Mouse (Mus musculus): ENCODE results near the gene Nt5dc3. TPM values are rescaled to one million over a fixed set of nuclear protein-coding genes. Genes with fewer than 3 reads are reported as not detected.

Nt5dc3 gene
- polyA plus RNA-seq, 1 experiment, result 15.5 TPM

DNA sequence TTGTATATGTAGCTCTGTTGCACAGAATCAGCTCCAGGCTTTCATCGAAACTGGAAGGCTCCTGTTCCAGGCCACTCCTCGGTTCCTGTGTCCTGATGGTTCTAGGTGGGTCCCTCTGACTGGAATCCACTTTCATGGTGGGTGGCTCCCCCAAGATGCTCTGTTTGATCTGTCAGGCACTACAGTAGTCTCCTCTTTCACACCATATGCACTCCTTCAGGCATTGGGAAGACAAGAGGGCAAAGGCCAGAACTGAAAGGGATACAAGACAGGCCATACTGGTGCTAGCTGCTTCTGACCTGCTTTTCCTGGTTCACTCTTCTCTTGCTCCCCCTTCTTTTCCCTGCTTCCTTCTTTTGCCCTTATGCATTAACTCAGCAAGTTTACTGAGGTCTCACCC lies 35.9 kb upstream of the Nt5dc3 start:
- no peak for TF ChIP-seq REST (IDR thresholded peaks at IDR 0.05; ENCODE audit: insufficient read depth, insufficient read length)
- no peak for TF ChIP-seq MYOG (IDR thresholded peaks at IDR 0.05; ENCODE audit: control insufficient read depth in 1 of 3, insufficient read depth in 1 of 3, insufficient read length in 2 of 3, low read depth in 2 of 3)
- TF ChIP-seq SRF (IDR thresholded peaks at IDR 0.05; ENCODE audit: control insufficient read depth, insufficient read length, low read depth), result no peak
- no peak for TF ChIP-seq CEBPB (IDR thresholded peaks at IDR 0.05; ENCODE audit: insufficient read depth, poor library complexity, severe bottlenecking)
- TF ChIP-seq POLR2AphosphoS2 (IDR thresholded peaks at IDR 0.05; ENCODE audit: insufficient read length, low read depth), result no peak
- no peak for TF ChIP-seq TCF12 (IDR thresholded peaks at IDR 0.05; ENCODE audit: insufficient read depth, poor library complexity, severe bottlenecking)
- no peak for TF ChIP-seq POLR2A (IDR thresholded peaks at IDR 0.05; ENCODE audit: insufficient read length, low read depth)
- no peak for TF ChIP-seq TCF3 (IDR thresholded peaks at IDR 0.05; ENCODE audit: insufficient read length, low read depth)
- TF ChIP-seq E2F4 (IDR thresholded peaks at IDR 0.05; ENCODE audit: insufficient read depth), result no peak
- no peak for TF ChIP-seq MAX (IDR thresholded peaks at IDR 0.05; ENCODE audit: low read depth)
- no peak for TF ChIP-seq USF1 (IDR thresholded peaks at IDR 0.05; ENCODE audit: low read depth)
- TF ChIP-seq MYOD1 (IDR thresholded peaks at IDR 0.05; ENCODE audit: control insufficient read depth in 1 of 3, insufficient read length in 2 of 3, low read depth in 2 of 3), result no peak
- no peak overlapping the region for H3K4me3 ChIP-seq

DNA sequence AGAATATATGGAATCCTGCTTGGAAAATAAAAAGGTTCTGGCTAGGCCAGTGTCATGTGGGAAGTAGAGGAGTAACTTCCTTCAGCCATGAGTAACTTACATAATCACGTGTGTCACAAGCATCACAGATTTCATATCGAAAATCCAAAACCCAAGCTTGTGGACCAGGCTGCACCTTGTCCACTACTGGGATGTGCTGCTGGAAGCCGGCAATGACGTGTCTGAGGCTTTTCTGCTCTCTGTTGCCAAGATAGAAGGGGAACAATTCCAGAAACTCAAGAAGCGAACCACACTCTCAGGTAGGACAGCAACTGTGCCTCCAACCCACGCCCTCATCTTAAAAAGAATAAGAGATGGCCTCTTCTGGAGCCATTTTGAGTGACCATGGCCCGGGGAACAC lies 34.5 kb upstream of the Nt5dc3 start:
- no peak overlapping the region for H3ac ChIP-seq (ENCODE audit: control insufficient read depth, insufficient read length)
- H3K27me3 ChIP-seq (ENCODE audit: control insufficient read depth, insufficient read depth, insufficient read length), result no peaks in the 10 kb centered on the region
- H3K79me2 ChIP-seq (ENCODE audit: control insufficient read depth, insufficient read depth), result no peaks in the 10 kb centered on the region
- no peak overlapping the region for H3K4me3 ChIP-seq
- H3K4me2 ChIP-seq (ENCODE audit: low read depth), result no peak overlapping the region
- H3K36me3 ChIP-seq (ENCODE audit: control insufficient read depth, insufficient read depth), result no peaks in the 10 kb centered on the region
- TF ChIP-seq MAX (IDR thresholded peaks at IDR 0.05; ENCODE audit: low read depth) (no peak), USF1 (IDR thresholded peaks at IDR 0.05; ENCODE audit: low read depth) (no peak), MYOD1 (IDR thresholded peaks at IDR 0.05; ENCODE audit: control insufficient read depth in 1 of 3, insufficient read length in 2 of 3, low read depth in 2 of 3) (no peak), TCF12 (IDR thresholded peaks at IDR 0.05; ENCODE audit: insufficient read depth, poor library complexity, severe bottlenecking) (no peak), E2F4 (IDR thresholded peaks at IDR 0.05; ENCODE audit: insufficient read depth) (no peak), TCF3 (IDR thresholded peaks at IDR 0.05; ENCODE audit: insufficient read length, low read depth) (no peak), SRF (IDR thresholded peaks at IDR 0.05; ENCODE audit: control insufficient read depth, insufficient read length, low read depth) (no peak), MYOG (IDR thresholded peaks at IDR 0.05; ENCODE audit: control insufficient read depth in 1 of 3, insufficient read depth in 1 of 3, insufficient read length in 2 of 3, low read depth in 2 of 3) (no peak), CEBPB (IDR thresholded peaks at IDR 0.05; ENCODE audit: insufficient read depth, poor library complexity, severe bottlenecking) (no peak), REST (IDR thresholded peaks at IDR 0.05; ENCODE audit: insufficient read depth, insufficient read length) (no peak), POLR2A (IDR thresholded peaks at IDR 0.05; ENCODE audit: insufficient read length, low read depth) (no peak), POLR2AphosphoS2 (IDR thresholded peaks at IDR 0.05; ENCODE audit: insufficient read length, low read depth) (no peak)

More for the DNA sequence above, 35.9 kb upstream of the Nt5dc3 start:
- no peaks in the 10 kb centered on the region for H3K79me2 ChIP-seq (ENCODE audit: control insufficient read depth, insufficient read depth)
- no peaks in the 10 kb centered on the region for H3K27me3 ChIP-seq (ENCODE audit: control insufficient read depth, insufficient read depth, insufficient read length)
- H3K4me2 ChIP-seq (ENCODE audit: low read depth), result no peak overlapping the region
- H3K36me3 ChIP-seq (ENCODE audit: control insufficient read depth, insufficient read depth), result no peaks in the 10 kb centered on the region
- H3ac ChIP-seq (ENCODE audit: control insufficient read depth, insufficient read length), result no peak overlapping the region

DNA sequence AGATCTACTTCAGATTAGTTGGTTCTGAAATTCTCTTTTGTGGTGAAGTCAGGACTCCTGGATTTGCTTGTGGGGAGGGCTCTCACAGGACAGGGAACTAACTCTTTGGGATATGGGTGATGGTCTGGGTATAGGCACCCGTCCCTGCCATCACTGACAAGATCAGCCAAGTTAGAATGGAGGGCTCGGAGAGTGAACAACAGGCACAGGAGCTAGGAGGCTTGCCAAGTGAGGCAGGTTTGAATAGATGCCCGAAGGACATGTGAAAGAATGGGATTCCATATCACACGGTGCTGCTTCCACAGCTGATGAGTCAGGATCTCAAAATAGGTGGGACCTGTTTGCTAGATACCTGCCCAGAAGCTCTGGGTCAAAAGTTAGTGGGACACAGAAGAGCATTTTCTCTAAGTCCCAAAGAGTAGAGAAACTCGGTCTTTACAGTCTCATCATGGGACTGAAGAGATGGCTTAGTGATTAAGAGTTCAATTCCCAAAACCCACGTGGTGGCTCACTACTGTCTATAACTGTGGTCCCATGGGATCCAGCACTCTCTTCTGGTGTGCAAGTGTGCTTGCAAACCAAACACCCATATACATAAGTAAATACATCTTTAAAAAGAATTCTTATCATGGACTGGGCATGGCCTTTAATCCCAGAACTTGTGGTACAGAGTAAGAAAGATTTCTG lies 22.8 kb upstream of the Nt5dc3 start:
- no peak overlapping the region for H3K4me3 ChIP-seq
- H3K36me3 ChIP-seq (ENCODE audit: control insufficient read depth, insufficient read depth), result no peaks in the 10 kb centered on the region
- no peak overlapping the region for H3K4me2 ChIP-seq (ENCODE audit: low read depth)
- TF ChIP-seq CEBPB (IDR thresholded peaks at IDR 0.05; ENCODE audit: insufficient read depth, poor library complexity, severe bottlenecking), result no peak
- no peak for TF ChIP-seq E2F4 (IDR thresholded peaks at IDR 0.05; ENCODE audit: insufficient read depth)
- TF ChIP-seq TCF12 (IDR thresholded peaks at IDR 0.05; ENCODE audit: insufficient read depth, poor library complexity, severe bottlenecking), result no peak
- no peak for TF ChIP-seq TCF3 (IDR thresholded peaks at IDR 0.05; ENCODE audit: insufficient read length, low read depth)
- no peak for TF ChIP-seq MAX (IDR thresholded peaks at IDR 0.05; ENCODE audit: low read depth)
- no peak for TF ChIP-seq MYOD1 (IDR thresholded peaks at IDR 0.05; ENCODE audit: control insufficient read depth in 1 of 3, insufficient read length in 2 of 3, low read depth in 2 of 3)
- TF ChIP-seq USF1 (IDR thresholded peaks at IDR 0.05; ENCODE audit: low read depth), result no peak
- TF ChIP-seq POLR2AphosphoS2 (IDR thresholded peaks at IDR 0.05; ENCODE audit: insufficient read length, low read depth), result no peak
- no peak for TF ChIP-seq REST (IDR thresholded peaks at IDR 0.05; ENCODE audit: insufficient read depth, insufficient read length)
- TF ChIP-seq SRF (IDR thresholded peaks at IDR 0.05; ENCODE audit: control insufficient read depth, insufficient read length, low read depth), result no peak
- TF ChIP-seq MYOG (IDR thresholded peaks at IDR 0.05; ENCODE audit: control insufficient read depth in 1 of 3, insufficient read depth in 1 of 3, insufficient read length in 2 of 3, low read depth in 2 of 3), result no peak
- TF ChIP-seq POLR2A (IDR thresholded peaks at IDR 0.05; ENCODE audit: insufficient read length, low read depth), result no peak
- no peaks in the 10 kb centered on the region for H3K27me3 ChIP-seq (ENCODE audit: control insufficient read depth, insufficient read depth, insufficient read length)
- H3K79me2 ChIP-seq (ENCODE audit: control insufficient read depth, insufficient read depth), result no peaks in the 10 kb centered on the region
- no peak overlapping the region for H3ac ChIP-seq (ENCODE audit: control insufficient read depth, insufficient read length)

DNA sequence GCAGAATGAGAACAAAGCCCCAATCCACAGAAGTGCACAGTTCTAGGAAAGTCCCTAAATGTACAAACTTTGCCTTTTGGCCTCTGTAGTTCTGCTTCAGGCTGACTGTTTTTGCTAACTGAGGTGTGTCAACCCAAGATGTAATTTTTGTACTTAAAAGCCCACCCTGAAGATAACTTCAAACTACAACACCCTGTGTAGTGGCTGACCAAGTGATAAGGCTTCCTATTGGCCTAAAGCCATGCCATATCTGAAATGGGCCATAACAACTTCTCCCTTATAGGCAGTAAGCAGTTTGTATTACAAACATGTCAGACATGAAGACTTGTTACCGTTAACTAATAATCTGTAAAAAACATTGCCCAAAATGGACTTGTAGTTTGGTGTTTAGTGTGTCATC lies 21.1 kb upstream of the Nt5dc3 start:
- TF ChIP-seq MAX (IDR thresholded peaks at IDR 0.05; ENCODE audit: low read depth) (no peak), SRF (IDR thresholded peaks at IDR 0.05; ENCODE audit: control insufficient read depth, insufficient read length, low read depth) (no peak)
- Histone ChIP-seq H3K4me3 (no peak overlapping the region), H3K27me3 (ENCODE audit: control insufficient read depth, insufficient read depth, insufficient read length) (no peaks in the 10 kb centered on the region), H3K4me2 (ENCODE audit: low read depth) (no peak overlapping the region), H3ac (ENCODE audit: control insufficient read depth, insufficient read length) (no peak overlapping the region), H3K79me2 (ENCODE audit: control insufficient read depth, insufficient read depth) (no peaks in the 10 kb centered on the region), H3K36me3 (ENCODE audit: control insufficient read depth, insufficient read depth) (no peaks in the 10 kb centered on the region)

DNA sequence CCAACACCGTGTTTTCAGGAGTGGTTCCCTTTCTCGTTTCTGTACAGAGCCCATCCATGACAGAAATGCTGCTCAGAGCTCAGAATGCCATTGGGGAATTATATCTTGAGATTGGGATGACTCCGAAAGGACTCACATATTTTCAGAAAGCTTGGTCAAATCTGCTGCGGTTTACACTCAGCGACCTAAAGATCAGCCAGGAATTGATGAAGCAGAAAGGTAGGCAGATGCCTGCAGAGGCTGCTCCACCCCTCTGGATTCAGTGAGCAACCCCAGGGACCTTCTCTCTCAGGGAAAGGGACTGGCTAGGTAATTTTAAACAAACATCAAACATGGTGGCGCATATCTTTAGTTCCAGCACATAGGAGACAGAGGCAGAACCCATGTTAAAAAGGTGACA lies 20.6 kb upstream of the Nt5dc3 start:
- no peaks in the 10 kb centered on the region for H3K79me2 ChIP-seq (ENCODE audit: control insufficient read depth, insufficient read depth)
- H3K4me3 ChIP-seq, result no peak overlapping the region
- H3K27me3 ChIP-seq (ENCODE audit: control insufficient read depth, insufficient read depth, insufficient read length), result no peaks in the 10 kb centered on the region
- H3ac ChIP-seq (ENCODE audit: control insufficient read depth, insufficient read length), result no peak overlapping the region
- H3K36me3 ChIP-seq (ENCODE audit: control insufficient read depth, insufficient read depth), result no peaks in the 10 kb centered on the region
- no peak overlapping the region for H3K4me2 ChIP-seq (ENCODE audit: low read depth)
- TF ChIP-seq POLR2AphosphoS2 (IDR thresholded peaks at IDR 0.05; ENCODE audit: insufficient read length, low read depth) (no peak), E2F4 (IDR thresholded peaks at IDR 0.05; ENCODE audit: insufficient read depth) (no peak), CEBPB (IDR thresholded peaks at IDR 0.05; ENCODE audit: insufficient read depth, poor library complexity, severe bottlenecking) (no peak), MYOD1 (IDR thresholded peaks at IDR 0.05; ENCODE audit: control insufficient read depth in 1 of 3, insufficient read length in 2 of 3, low read depth in 2 of 3) (no peak), SRF (IDR thresholded peaks at IDR 0.05; ENCODE audit: control insufficient read depth, insufficient read length, low read depth) (no peak), USF1 (IDR thresholded peaks at IDR 0.05; ENCODE audit: low read depth) (no peak)
